Mouse (Mus musculus) C2C12 (cell line): ENCODE data around the gene Gpm6b.

Experiments
- CTCF ChIP-seq: IDR thresholded peaks from one replicate; pipeline ENCODE4 v1.5.1; 2011; ENCODE audit not compliant: control insufficient read depth, insufficient read depth, insufficient read length
- MAX ChIP-seq: IDR thresholded peaks from one replicate; pipeline ENCODE4 v1.6.1; 2011; ENCODE audit warnings: mild to moderate bottlenecking, control low read depth

- TF ChIP-seq CTCF, result no peak
- no peak for TF ChIP-seq MAX
These were observed 24.1 kb upstream of the Gpm6b start for GRCm38 (mm10) chrX:166214576-166214975.
